Mouse (Mus musculus) limb, embryonic 15.5 days (tissue): Measurements from ENCODE around the gene Dot1l. TPM values are rescaled to one million over a fixed set of nuclear protein-coding genes. Genes with fewer than 3 reads are reported as not detected.

Experiments
- ATAC-seq: fragments of 200-750 bp; cut with Nextera tagmentation; 2 replicates; pipeline ENCODE4 v1.8.0; 2017; ENCODE audit warnings: low read depth, moderate TSS enrichment; ENCODE audit not compliant: insufficient number of reproducible peaks, low FRiP score, low TSS enrichment
- H3K27ac ChIP-seq: fragments of 300-500 bp; sonication (generic); 2 replicates; pipeline ENCODE4 v1.5.1; 2015; ENCODE audit warnings: moderate library complexity, mild to moderate bottlenecking, inconsistent platforms
- H3K27me3 ChIP-seq: fragments of 300-500 bp; sonication (generic); 2 replicates; pipeline ENCODE4 v1.6.1; 2015; ENCODE audit warnings: inconsistent platforms
- H3K36me3 ChIP-seq: fragments of 300-500 bp; sonication (generic); 2 replicates; pipeline ENCODE4 v1.6.1; 2015; ENCODE audit warnings: inconsistent platforms
- H3K4me1 ChIP-seq: fragments of 300-500 bp; sonication (generic); 2 replicates; pipeline ENCODE4 v1.6.1; 2015; ENCODE audit warnings: inconsistent platforms
- H3K4me2 ChIP-seq: fragments of 300-500 bp; sonication (generic); 2 replicates; pipeline ENCODE4 v1.6.1; 2015; ENCODE audit warnings: mild to moderate bottlenecking, inconsistent platforms
- H3K4me3 ChIP-seq: fragments of 300-500 bp; sonication (generic); 2 replicates; pipeline ENCODE4 v1.5.1; 2015; ENCODE audit warnings: mild to moderate bottlenecking, inconsistent platforms
- H3K9ac ChIP-seq: fragments of 300-500 bp; sonication (generic); 2 replicates; pipeline ENCODE4 v1.6.1; 2015; ENCODE audit warnings: inconsistent platforms
- H3K9me3 ChIP-seq: fragments of 300-500 bp; sonication (generic); 2 replicates; pipeline ENCODE4 v1.6.1; 2016; ENCODE audit warnings: inconsistent platforms
- WGBS: fragments of 180-500 bp; shearing (Covaris S2); methylation state at CpG from one replicate; pipeline ENCODE4 v1.1.7; 2015; 5-methylcytosine and 5-hydroxymethylcytosine counted together
- polyA plus RNA-seq: library from polyadenylated mRNA; unstranded; fragments of >200 nt; fragmentation: Nextera tagmentation; extraction: Ambion mirVana; gene quantifications from 2 replicates; pipeline ENCODE4 v1.2.1, GENCODE M21; 2015

Dot1l gene
- polyA plus RNA-seq, 1 experiment from 2014 or later: 15.3 TPM

DNA sequence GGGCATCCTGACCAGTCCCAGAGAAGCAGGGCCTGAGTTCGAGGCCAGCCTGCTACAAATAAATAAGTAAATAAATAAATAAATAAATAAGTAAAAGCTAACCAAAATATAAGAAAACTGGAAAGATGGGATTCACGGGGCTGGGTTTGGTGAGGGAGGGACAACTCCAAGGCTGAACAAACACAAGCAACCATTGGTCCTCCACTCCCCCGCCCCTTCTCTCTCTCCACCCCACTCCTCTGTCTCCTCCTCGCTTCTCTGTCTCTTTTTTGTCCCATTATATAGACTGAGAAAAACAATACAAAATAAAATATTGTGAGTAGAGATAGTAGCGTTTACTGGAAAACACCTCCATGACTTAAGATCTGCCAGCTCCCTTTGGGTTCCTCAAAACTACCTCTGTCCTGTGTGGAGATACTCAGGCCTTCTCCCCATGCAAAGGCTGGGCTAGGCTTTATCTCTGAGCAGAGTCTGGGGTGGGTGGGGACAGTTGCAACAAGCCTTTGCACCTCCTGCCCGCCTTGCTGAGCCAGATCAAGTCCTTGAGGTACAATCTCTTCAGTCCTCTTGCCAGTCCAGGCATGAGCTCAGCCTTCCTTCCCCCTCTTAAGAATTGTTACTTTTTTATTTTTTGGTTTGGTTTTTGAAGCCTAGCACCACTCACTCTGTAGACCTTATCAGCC, 63.7 kb downstream of the Dot1l start:
- no peak for ATAC-seq
- WGBS: 51% methylated on average over 6 of the region's 6 CpGs
- Histone ChIP-seq H3K4me1 (no peaks in the 10 kb centered on the region), H3K36me3 (no peaks in the 10 kb centered on the region), H3K4me3 (no peak overlapping the region), H3K27me3 (no peaks in the 10 kb centered on the region), H3K9ac (no peak overlapping the region), H3K27ac (no peak overlapping the region), H3K4me2 (no peak overlapping the region), H3K9me3 (no peaks in the 10 kb centered on the region)

DNA sequence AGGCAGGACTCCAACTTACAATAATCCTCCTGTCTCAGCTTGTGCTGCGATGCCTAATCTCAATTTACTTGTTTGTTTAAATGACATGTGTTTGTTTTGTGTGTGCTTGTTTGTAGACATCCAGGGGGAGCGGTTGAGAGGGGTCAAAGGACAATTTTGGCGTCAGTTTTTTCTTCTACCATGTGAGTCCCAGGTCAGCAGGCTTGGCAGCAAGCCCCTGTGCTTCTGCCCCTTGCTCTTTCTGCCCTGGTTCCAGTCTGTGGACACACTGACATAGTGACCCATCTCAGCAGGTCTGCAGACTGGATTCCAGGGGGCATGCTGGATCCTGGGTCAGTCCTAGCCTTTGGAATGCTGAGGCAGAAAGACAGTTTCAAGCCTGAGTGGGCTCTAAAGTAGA, 64.4 kb downstream of the Dot1l start:
- Histone ChIP-seq H3K36me3 (no peaks in the 10 kb centered on the region), H3K4me3 (no peak overlapping the region), H3K27me3 (no peaks in the 10 kb centered on the region), H3K4me2 (no peak overlapping the region), H3K9ac (no peak overlapping the region), H3K27ac (no peak overlapping the region), H3K9me3 (no peaks in the 10 kb centered on the region), H3K4me1 (no peaks in the 10 kb centered on the region)
- ATAC-seq: no peak
- WGBS: 57% methylated on average over 3 of the region's 3 CpGs

- ATAC-seq: no peak
- no peak overlapping the region for H3K27ac ChIP-seq
- 43% methylated on average over 2 of the region's 2 CpGs for WGBS
- H3K4me3 ChIP-seq: no peak overlapping the region
- H3K4me2 ChIP-seq: no peak overlapping the region
- no peaks in the 10 kb centered on the region for H3K27me3 ChIP-seq
- no peaks in the 10 kb centered on the region for H3K9me3 ChIP-seq
- H3K9ac ChIP-seq: no peak overlapping the region
- no peaks in the 10 kb centered on the region for H3K36me3 ChIP-seq
- no peaks in the 10 kb centered on the region for H3K4me1 ChIP-seq
Observed at GRCm38 (mm10) chr10:80821991-80822390, 67.0 kb downstream of the Dot1l start.

GRCm38 (mm10) chr10:80822528-80822927, 67.5 kb downstream of the Dot1l start:
- Histone ChIP-seq H3K36me3 (no peaks in the 10 kb centered on the region), H3K27ac (no peak overlapping the region), H3K4me3 (no peak overlapping the region), H3K4me1 (peaks cover 1% of the 10 kb centered on the region; the same call in 1 of the 2 replicates), H3K9me3 (no peaks in the 10 kb centered on the region), H3K9ac (no peak overlapping the region), H3K27me3 (no peaks in the 10 kb centered on the region), H3K4me2 (no peak overlapping the region)
- no peak for ATAC-seq
- 88% methylated on average over 5 of the region's 5 CpGs for WGBS

GRCm38 (mm10) chr10:80823316-80823715, 68.3 kb downstream of the Dot1l start:
- WGBS: 79% methylated on average over 1 of the region's 1 CpGs
- Histone ChIP-seq H3K27me3 (no peaks in the 10 kb centered on the region), H3K9me3 (no peaks in the 10 kb centered on the region), H3K4me2 (no peak overlapping the region), H3K27ac (no peak overlapping the region), H3K9ac (no peak overlapping the region), H3K4me1 (peaks cover 9% of the 10 kb centered on the region), H3K4me3 (no peak overlapping the region), H3K36me3 (no peaks in the 10 kb centered on the region)
- ATAC-seq: no peak

- no peak for ATAC-seq
- Histone ChIP-seq H3K27me3 (no peaks in the 10 kb centered on the region), H3K4me2 (no peak overlapping the region), H3K4me3 (no peak overlapping the region), H3K9me3 (no peaks in the 10 kb centered on the region), H3K4me1 (peaks cover 13% of the 10 kb centered on the region), H3K36me3 (peaks cover 4% of the 10 kb centered on the region), H3K9ac (no peak overlapping the region), H3K27ac (no peak overlapping the region)
- 65% methylated on average over 8 of the region's 8 CpGs for WGBS
Observed at GRCm38 (mm10) chr10:80823847-80824643, 69.0 kb downstream of the Dot1l start.

DNA sequence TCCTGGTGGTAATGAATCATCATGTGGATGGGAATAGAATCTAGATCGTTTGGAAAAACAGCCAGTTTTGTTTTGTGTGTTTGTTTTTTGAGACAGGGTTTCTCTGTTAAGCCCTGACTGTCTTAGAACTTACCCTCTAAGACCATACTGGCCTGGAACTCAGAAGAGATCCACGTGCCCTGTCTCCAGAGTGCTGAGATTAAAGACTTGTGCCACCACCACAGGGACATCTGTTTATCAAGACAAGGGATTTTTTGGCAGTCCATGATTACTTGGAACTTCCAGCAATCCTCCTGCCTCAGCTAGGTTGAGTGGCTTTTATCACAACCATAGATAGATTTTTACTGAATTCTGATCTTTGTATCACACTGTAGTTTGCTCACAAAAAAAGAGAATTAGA, 69.8 kb downstream of the Dot1l start:
- H3K9ac ChIP-seq: no peak overlapping the region
- 73% methylated on average over 2 of the region's 2 CpGs for WGBS
- H3K27me3 ChIP-seq: no peaks in the 10 kb centered on the region
- peaks cover 11% of the 10 kb centered on the region for H3K36me3 ChIP-seq
- H3K4me1 ChIP-seq: peaks cover 20% of the 10 kb centered on the region
- H3K27ac ChIP-seq: no peak overlapping the region
- ATAC-seq: no peak
- H3K4me3 ChIP-seq: no peak overlapping the region
- H3K4me2 ChIP-seq: no peak overlapping the region
- H3K9me3 ChIP-seq: no peaks in the 10 kb centered on the region

GRCm38 (mm10) chr10:80826151-80827062, 71.4 kb downstream of the Dot1l start, which contains the start of gene Oaz1:
Oaz1 (plus strand) TSS chr10:80826656.
- under 1% methylated on average over 80 of the region's 82 CpGs for WGBS
- ATAC-seq: peak; percentile 97
- H3K4me2 ChIP-seq: peak within 1 kb of the TSS; percentile 91

GRCm38 (mm10) chr10:80827063-80827869, 72.3 kb downstream of the Dot1l start:
- no peaks in the 10 kb centered on the region for H3K9me3 ChIP-seq
- peak overlapping the region; percentile 91 for H3K4me2 ChIP-seq
- WGBS: 6% methylated on average over 28 of the region's 29 CpGs
- H3K4me3 ChIP-seq: peak overlapping the region; percentile 74
- H3K36me3 ChIP-seq: peaks cover 20% of the 10 kb centered on the region
- ATAC-seq: no peak
- H3K27ac ChIP-seq: peak overlapping the region; percentile 88
- no peaks in the 10 kb centered on the region for H3K27me3 ChIP-seq
- H3K4me1 ChIP-seq: peaks cover 37% of the 10 kb centered on the region
- peak overlapping the region; percentile 94 for H3K9ac ChIP-seq

More at GRCm38 (mm10) chr10:80826151-80827062, 71.4 kb downstream of the Dot1l start, which contains the start of gene Oaz1:
- no peaks in the 10 kb centered on the region for H3K27me3 ChIP-seq
- peak within 1 kb of the TSS; percentile 88 for H3K27ac ChIP-seq
- H3K4me1 ChIP-seq: peaks cover 35% of the 10 kb centered on the region
- no peaks in the 10 kb centered on the region for H3K9me3 ChIP-seq
- H3K36me3 ChIP-seq: peaks cover 20% of the 10 kb centered on the region
- H3K4me3 ChIP-seq: peak within 1 kb of the TSS; percentile 74
- peak within 1 kb of the TSS; percentile 94 for H3K9ac ChIP-seq

GRCm38 (mm10) chr10:80827870-80828420, 72.9 kb downstream of the Dot1l start:
- peak overlapping the region; percentile 74 for H3K4me3 ChIP-seq
- 73% methylated on average over 10 of the region's 10 CpGs for WGBS
- H3K36me3 ChIP-seq: peaks cover 20% of the 10 kb centered on the region
- peaks cover 37% of the 10 kb centered on the region for H3K4me1 ChIP-seq
- H3K27me3 ChIP-seq: peaks cover 2% of the 10 kb centered on the region; the same call in 1 of the 2 replicates
- H3K9ac ChIP-seq: peak overlapping the region; percentile 94; the same call in 1 of the 2 replicates
- ATAC-seq: no peak
- H3K9me3 ChIP-seq: no peaks in the 10 kb centered on the region
- no peak overlapping the region for H3K27ac ChIP-seq
- peak overlapping the region; percentile 91 for H3K4me2 ChIP-seq
